In the genomic region with DNA sequence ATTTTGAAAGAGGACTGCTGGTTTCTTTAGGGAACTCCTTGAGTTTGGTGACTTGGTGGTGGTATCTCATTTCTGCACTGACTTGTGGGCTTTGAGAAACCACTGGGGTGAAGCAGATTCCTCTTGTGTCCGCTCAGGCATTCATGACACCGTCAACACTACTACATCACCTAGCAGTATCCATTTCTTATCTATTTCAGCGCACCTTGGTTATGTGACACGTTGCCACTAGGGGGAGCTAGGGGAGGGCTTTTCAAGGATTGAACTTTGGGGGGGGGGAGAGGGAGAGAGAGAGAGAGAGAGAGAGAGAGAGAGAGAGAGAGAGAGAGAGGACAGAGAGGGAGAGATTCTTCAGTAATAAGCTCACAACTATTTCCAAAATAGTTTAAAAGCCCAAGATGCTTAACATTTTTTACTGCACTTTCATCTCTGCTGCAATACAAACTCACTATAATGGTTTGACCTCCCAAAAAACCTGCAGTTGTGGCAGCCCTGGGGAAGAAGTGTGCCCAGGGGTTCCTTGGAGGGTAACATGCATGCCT, we compare ENCODE assay signal across 8 mouse cellular contexts. TPM values are rescaled to one million over a fixed set of nuclear protein-coding genes. Genes with fewer than 3 reads are reported as not detected.
DNase-seq lines count a peak whose midpoint lies in the region; ATAC-seq and TF ChIP-seq lines count a peak whose summit lies in the region.

No protein-coding gene starts in this region.

- H3K9me3 ChIP-seq in hindbrain, embryonic 11.5 days (ENCODE audit: control insufficient read depth, low read length), result no peaks in the 10 kb centered on the region
- no peaks in the 10 kb centered on the region for H3K9me3 ChIP-seq in hindbrain, embryonic 16.5 days (ENCODE audit: control insufficient read depth, low read length)
- H3K9me3 ChIP-seq in lung, embryonic 14.5 days (ENCODE audit: low read depth, low read length), result no peaks in the 10 kb centered on the region

- ATAC-seq in hindbrain, embryonic 11.5 days (ENCODE audit: low FRiP score), result no peak
- ATAC-seq in hindbrain, embryonic 16.5 days, result no peak
- no peak for ATAC-seq in lung, embryonic 14.5 days (ENCODE audit: insufficient read depth)
- no peak for ATAC-seq in megakaryocyte, adult 5-6 weeks (ENCODE audit: poor library complexity, severe bottlenecking)

- peak; percentile 84 for DNase-seq in hindbrain, embryonic 11.5 days (ENCODE audit: low spot score)
- peak; percentile 60 for DNase-seq in urinary bladder, postnatal 25 days (ENCODE audit: low spot score)
- DNase-seq in urinary bladder, adult 18-20 months (ENCODE audit: low spot score in 2 of 2), result no peak
- peak; percentile 81 to 89 for DNase-seq in cerebellum, postnatal 14 days
- DNase-seq in lung, embryonic 14.5 days, result peak; percentile 79
- peak; percentile 48 to 79 for DNase-seq in thymus, postnatal 10 days (ENCODE audit: low spot score in 2 of 2)

- 9% methylated on average over 4 of the region's 4 CpGs for WGBS in hindbrain, embryonic 11.5 days
- WGBS in hindbrain, embryonic 16.5 days, result 7% methylated on average over 4 of the region's 4 CpGs
- WGBS in lung, embryonic 14.5 days, result 7% methylated on average over 4 of the region's 4 CpGs

- H3K4me3 ChIP-seq in hindbrain, embryonic 11.5 days (ENCODE audit: low read depth, low read length), result no peak overlapping the region
- no peak overlapping the region for H3K4me3 ChIP-seq in hindbrain, embryonic 16.5 days (ENCODE audit: low read length)
- no peak overlapping the region for H3K4me3 ChIP-seq in lung, embryonic 14.5 days (ENCODE audit: low read depth, low read length)

- H3K27me3 ChIP-seq in hindbrain, embryonic 11.5 days (ENCODE audit: control insufficient read depth, insufficient read depth, low read length), result no peaks in the 10 kb centered on the region
- H3K27me3 ChIP-seq in hindbrain, embryonic 16.5 days (replicated peaks; ENCODE audit: control insufficient read depth, insufficient read depth, low read length), result no peaks in the 10 kb centered on the region
- H3K27me3 ChIP-seq in lung, embryonic 14.5 days (ENCODE audit: insufficient read depth, low read length), result no peaks in the 10 kb centered on the region

- peak; percentile 72 for TF ChIP-seq CTCF in lung, embryonic 14.5 days (IDR thresholded peaks at IDR 0.05; ENCODE audit: low read depth)

- peaks cover 46% of the 10 kb centered on the region for H3K4me1 ChIP-seq in hindbrain, embryonic 11.5 days (replicated peaks; ENCODE audit: control insufficient read depth, insufficient read depth, low read length)
- H3K4me1 ChIP-seq in hindbrain, embryonic 16.5 days (ENCODE audit: control insufficient read depth, insufficient read depth, low read depth, low read length), result peaks cover 29% of the 10 kb centered on the region
- peaks cover 13% of the 10 kb centered on the region for H3K4me1 ChIP-seq in lung, embryonic 14.5 days (ENCODE audit: insufficient read depth)

- no peak overlapping the region for H3K4me2 ChIP-seq in hindbrain, embryonic 11.5 days (replicated peaks; ENCODE audit: low read depth, low read length)
- no peak overlapping the region for H3K4me2 ChIP-seq in hindbrain, embryonic 16.5 days (ENCODE audit: low read length)
- no peak overlapping the region for H3K4me2 ChIP-seq in lung, embryonic 14.5 days

- H3K36me3 ChIP-seq in hindbrain, embryonic 11.5 days (ENCODE audit: control insufficient read depth, insufficient read depth, low read length), result no peaks in the 10 kb centered on the region
- H3K36me3 ChIP-seq in hindbrain, embryonic 16.5 days (ENCODE audit: control insufficient read depth, insufficient read depth, low read length), result no peaks in the 10 kb centered on the region
- no peaks in the 10 kb centered on the region for H3K36me3 ChIP-seq in lung, embryonic 14.5 days (ENCODE audit: insufficient read depth)

- peak overlapping the region; percentile 13; the same call in 1 of the 2 replicates for H3K27ac ChIP-seq in hindbrain, embryonic 11.5 days (ENCODE audit: low read depth, low read length)
- H3K27ac ChIP-seq in hindbrain, embryonic 16.5 days (ENCODE audit: low read depth, low read length), result no peak overlapping the region
- H3K27ac ChIP-seq in lung, embryonic 14.5 days (ENCODE audit: low read depth), result no peak overlapping the region

- no peak overlapping the region for H3K9ac ChIP-seq in hindbrain, embryonic 11.5 days (ENCODE audit: low read depth, low read length)
- H3K9ac ChIP-seq in hindbrain, embryonic 16.5 days (ENCODE audit: low read depth, low read length), result no peak overlapping the region
- no peak overlapping the region for H3K9ac ChIP-seq in lung, embryonic 14.5 days

RNA-seq across cellular contexts. Expression of gene Tpra1, which starts 33.8 kb away (rescaled TPM):
- polyA plus RNA-seq in hindbrain, embryonic 11.5 days (2014; fragmentation: Nextera tagmentation; extraction: Ambion mirVana), result 40.1 and 45.4 TPM in 2 replicates
- 92.3 and 94.7 TPM in 2 replicates for polyA plus RNA-seq in hindbrain, embryonic 16.5 days (2015; fragmentation: Nextera tagmentation; extraction: Ambion mirVana)
- polyA plus RNA-seq in lung, embryonic 14.5 days (2014; fragmentation: Nextera tagmentation; extraction: Ambion mirVana), result 49.4 and 53.6 TPM in 2 replicates
- 24.0 and 26.1 TPM in 2 replicates for total RNA-seq in megakaryocyte, adult 5-6 weeks (2015)
- total RNA-seq in megakaryocyte, adult 5-6 weeks (2017), result 32.4 and 35.5 TPM in 2 replicates

RNA-seq across cellular contexts. Expression of gene Mcm2, which starts 37.2 kb away (rescaled TPM):
- polyA plus RNA-seq in hindbrain, embryonic 11.5 days (2014; fragmentation: Nextera tagmentation; extraction: Ambion mirVana), result 146 and 191 TPM in 2 replicates
- 27.3 and 35.0 TPM in 2 replicates for polyA plus RNA-seq in hindbrain, embryonic 16.5 days (2015; fragmentation: Nextera tagmentation; extraction: Ambion mirVana)
- polyA plus RNA-seq in lung, embryonic 14.5 days (2014; fragmentation: Nextera tagmentation; extraction: Ambion mirVana), result 153 and 164 TPM in 2 replicates
- total RNA-seq in megakaryocyte, adult 5-6 weeks (2015), result 45.4 and 47.7 TPM in 2 replicates
- total RNA-seq in megakaryocyte, adult 5-6 weeks (2017), result 77.2 TPM in 2 replicates

Comparison
In these comparisons a context has a peak if more than half of its experiments do, and no peak if none do; other contexts are left out.
1. DNase-seq: peak in hindbrain, embryonic 11.5 days (single experiment), urinary bladder, postnatal 25 days (single experiment), cerebellum, postnatal 14 days (2 of 2), lung, embryonic 14.5 days (single experiment) and thymus, postnatal 10 days (2 of 2); none in urinary bladder, adult 18-20 months (0 of 2).